Mouse (Mus musculus) frontal cortex, postnatal 25 days (tissue): ENCODE measurements around the gene Gm17364.
A peak's percentile ranks its signal among the peaks of the same experiment; 100 is the strongest.
"Not testable (repeated sequence)": the region's sequence is repeated elsewhere in the genome, so short reads cannot be mapped to it uniquely, and the experiment has no call there.

Experiments
- DNase-seq, 2 experiments: peaks; one replicate each; pipeline ENCODE4 v3.0.0; 2022; ENCODE audit warnings: low spot score in 2 of 2

Gene Gm17364

GRCm38 (mm10) chr13:41273927-41274650, at the start of gene Gm17364:
Gm17364 (minus strand) TSS chr13:41273977.
- no peak for DNase-seq

- no peak for DNase-seq
Measured at GRCm38 (mm10) chr13:41321433-41321832, 47.7 kb upstream of the Gm17364 start.

GRCm38 (mm10) chr13:41320749-41321148, 47.0 kb upstream of the Gm17364 start:
- DNase-seq: no peak

GRCm38 (mm10) chr13:41302716-41303115, 28.9 kb upstream of the Gm17364 start:
- DNase-seq: peak; percentile 66 to 69

DNA sequence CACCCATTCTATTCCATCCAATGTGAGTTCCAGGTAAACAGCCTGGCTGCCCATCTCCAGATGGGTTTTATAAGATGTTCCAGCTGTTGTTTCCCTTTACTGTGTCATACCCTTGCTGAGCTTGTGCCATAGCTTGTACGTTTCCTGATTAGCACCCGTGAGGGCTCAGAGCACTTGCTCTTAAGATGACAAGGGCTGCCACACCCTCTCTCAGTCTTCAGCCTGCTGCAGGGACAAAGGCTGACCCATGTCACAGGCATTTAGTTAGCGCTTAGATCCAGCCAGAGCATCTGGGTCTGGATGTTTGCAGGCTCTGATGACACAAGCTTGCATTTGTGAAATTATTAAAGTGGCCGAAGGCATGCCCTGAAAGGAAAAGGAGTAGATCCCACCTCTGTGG, 26.3 kb upstream of the Gm17364 start:
- DNase-seq: no peak

GRCm38 (mm10) chr13:41298996-41299395, 25.2 kb upstream of the Gm17364 start:
- DNase-seq: no peak

DNA sequence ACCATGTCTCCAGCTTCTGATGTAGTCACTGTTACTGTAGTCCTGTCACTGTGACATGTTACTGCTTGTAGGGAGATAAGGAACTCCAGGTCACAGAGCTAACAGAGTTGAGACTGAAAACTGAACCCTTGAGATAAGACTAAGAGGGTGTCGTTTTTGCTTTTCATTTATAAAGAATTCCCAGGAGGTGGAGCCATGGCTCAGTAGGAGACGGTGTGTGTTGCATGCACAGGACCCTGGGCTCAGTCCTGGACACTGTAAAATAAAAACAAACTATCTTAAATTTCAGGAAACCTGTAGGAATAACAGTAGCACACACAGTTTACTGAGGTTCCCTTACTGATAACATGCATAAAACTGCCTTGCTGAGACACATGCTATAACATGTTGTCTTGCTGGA, 24.8 kb upstream of the Gm17364 start:
- no peak for DNase-seq

- DNase-seq: no peak
Measured at GRCm38 (mm10) chr13:41296396-41296795, 22.6 kb upstream of the Gm17364 start.

GRCm38 (mm10) chr13:41295886-41296285, 22.1 kb upstream of the Gm17364 start:
- DNase-seq: no peak

- DNase-seq: no peak
Measured at GRCm38 (mm10) chr13:41293595-41293994, 19.8 kb upstream of the Gm17364 start.

GRCm38 (mm10) chr13:41291466-41291974, 17.7 kb upstream of the Gm17364 start:
- no peak for DNase-seq

GRCm38 (mm10) chr13:41286285-41286684, 12.5 kb upstream of the Gm17364 start:
- DNase-seq: no peak

DNA sequence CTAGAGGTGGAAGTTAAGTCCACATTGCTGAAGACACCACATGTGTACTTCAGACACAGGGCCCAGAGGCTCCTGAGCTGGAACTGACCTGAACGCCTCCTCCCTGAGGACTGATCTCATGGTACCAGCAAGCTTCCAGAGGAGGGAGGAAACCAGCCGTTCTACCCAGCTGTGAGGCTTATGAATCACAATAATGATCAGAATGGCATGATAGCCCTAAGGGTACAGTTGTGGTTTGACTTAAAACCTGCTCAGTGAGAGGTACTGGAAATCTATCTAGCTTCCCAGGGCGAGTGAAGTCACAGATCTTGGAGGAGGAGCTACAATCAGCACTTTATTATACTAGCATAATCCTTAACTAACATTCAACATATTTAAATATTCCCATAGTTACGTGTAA, 11.7 kb upstream of the Gm17364 start:
- no peak for DNase-seq

GRCm38 (mm10) chr13:41283256-41283655, 9.5 kb upstream of the Gm17364 start:
- DNase-seq: peak; percentile 54 to 55

DNA sequence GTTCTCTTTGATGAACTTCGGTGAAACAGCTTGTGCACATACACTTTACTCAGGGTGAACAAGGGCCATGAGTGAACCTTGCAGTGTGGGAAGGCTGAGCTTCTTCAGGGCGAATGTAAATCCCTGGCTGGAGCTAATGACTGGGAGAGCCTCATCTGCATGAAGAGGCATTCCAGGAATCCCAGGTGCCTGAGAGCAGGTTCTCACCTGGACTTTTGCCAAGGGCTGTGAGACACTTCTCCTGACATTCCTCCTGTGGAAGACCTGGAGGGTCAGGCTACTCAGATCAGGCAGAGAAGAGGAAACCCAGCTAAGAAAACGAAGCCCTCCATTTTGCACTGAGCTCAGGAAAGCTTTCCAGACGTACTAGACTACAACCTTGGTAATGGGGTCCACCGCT, 6.9 kb upstream of the Gm17364 start:
- DNase-seq: no peak

DNA sequence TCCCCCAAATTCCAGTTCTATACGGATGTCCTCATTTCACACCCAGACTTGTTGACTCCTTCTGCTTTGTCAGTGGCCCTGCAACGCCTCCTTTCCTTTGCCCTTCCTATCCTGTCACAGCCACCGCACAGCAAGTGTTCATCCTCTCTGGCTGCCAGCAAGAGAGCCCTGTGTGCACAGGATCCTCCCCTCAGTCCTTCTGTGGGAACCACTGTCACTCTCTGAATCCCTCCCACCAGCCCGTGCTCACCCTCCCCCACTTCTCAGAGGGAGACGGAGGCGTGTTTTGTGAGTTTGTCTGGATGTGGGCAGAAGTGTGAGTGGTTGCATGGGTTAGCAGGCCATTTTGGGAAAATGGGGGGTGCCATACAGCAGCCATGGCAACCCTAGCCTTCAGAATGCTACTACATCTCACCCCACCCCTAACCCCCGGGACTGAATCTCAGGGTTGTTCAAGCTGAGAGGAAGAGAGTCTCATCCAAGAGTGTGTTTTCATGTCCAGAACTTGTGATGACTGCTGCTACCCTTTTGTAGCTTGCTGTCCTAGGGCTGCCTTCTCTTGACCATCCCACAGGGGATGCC, 5.9 kb downstream of the Gm17364 start:
- DNase-seq: peak in 1 of 2 experiments; percentile 37

GRCm38 (mm10) chr13:41263304-41264006, 10.3 kb downstream of the Gm17364 start:
- no peak for DNase-seq

GRCm38 (mm10) chr13:41261617-41262016, 12.2 kb downstream of the Gm17364 start:
- DNase-seq: not testable (repeated sequence)

DNA sequence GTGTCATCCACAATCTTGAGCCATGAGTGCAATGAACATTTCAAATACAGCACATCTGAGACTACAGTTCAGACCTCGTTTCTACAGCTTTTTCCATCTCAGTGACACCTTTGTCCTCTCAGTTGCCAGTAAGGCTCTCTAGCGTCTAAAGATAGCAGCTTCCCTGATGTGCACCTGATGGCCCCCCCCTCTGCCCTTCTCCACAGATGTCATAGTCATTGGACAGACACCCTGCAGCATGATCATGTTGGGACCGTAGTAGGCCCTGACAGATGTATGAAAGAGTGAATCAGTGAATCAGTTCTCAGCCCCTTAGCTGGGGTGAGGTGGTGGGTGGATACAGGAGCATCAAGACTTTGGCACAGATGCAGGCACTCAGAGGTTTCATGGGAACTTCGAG, 15.9 kb downstream of the Gm17364 start:
- no peak for DNase-seq

DNA sequence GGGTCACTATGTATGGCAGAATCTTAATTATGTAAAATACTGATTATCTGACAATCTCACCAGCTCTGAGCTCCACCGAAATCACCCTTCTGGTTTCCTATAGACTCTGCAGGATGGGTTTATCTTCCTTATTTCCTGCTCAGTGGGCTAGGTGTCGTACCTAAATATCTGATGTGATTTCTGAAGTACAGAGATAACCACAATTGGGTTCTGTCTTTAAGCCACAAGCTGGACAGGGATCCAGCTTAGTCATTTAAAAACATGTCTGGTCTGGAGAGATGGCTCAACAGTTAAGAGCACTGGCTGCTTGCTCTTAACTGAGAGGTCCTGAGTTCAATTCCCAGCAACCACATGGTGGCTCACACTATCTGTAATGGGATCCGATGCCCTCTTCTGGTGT, 16.8 kb downstream of the Gm17364 start:
- DNase-seq: no peak

DNA sequence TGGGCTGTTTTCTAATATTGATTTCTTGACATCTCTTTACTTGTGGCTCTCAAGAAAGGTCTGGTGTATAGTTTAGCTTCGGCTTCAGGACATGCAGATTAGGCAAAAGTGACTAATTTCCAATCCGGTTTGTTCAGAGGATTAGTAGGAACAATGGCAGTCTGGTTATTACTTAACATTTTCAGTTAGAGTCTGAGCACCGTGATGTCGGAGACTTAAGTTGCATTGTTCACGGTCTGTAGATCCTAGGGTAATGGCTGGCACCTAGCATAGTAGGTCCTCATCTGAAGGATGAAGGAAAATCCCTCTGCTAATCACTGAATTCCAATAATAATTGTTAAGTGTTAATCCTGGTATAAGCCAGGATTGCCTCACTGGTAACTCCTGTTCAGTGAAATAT, 17.7 kb downstream of the Gm17364 start:
- DNase-seq: no peak

- DNase-seq: no peak
Measured at GRCm38 (mm10) chr13:41252736-41253135, 21.0 kb downstream of the Gm17364 start.

DNA sequence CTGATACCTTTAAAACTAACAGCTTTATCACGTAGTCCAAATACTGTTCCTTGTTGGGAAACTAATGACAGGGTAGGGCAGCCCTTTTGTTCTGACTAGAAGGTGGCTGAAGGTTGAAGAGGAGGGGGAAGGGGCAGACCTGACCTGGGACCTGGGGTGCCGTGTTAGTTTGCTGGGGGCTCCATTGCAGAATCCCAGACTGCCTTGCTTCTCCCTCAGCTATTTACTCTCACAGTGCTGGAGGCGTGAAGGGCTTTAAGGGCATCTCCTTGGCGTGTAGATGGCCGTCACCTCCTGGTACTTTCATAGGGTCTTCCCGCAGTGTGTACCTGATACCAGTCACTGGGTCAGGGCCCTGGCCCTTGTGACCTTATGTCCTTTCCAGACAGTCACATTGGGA, 21.6 kb downstream of the Gm17364 start:
- no peak for DNase-seq
